Mouse (Mus musculus): ENCODE measurements around the gene Gm21093. TPM values are rescaled to one million over a fixed set of nuclear protein-coding genes. Genes with fewer than 3 reads are reported as not detected.
"Not testable (repeated sequence)": the region's sequence is repeated elsewhere in the genome, so short reads cannot be mapped to it uniquely, and the experiment has no call there.

The Gm21093 gene
- not detected in 2 replicates for polyA plus RNA-seq (2015; fragmentation: Nextera tagmentation; extraction: Ambion mirVana)

DNA sequence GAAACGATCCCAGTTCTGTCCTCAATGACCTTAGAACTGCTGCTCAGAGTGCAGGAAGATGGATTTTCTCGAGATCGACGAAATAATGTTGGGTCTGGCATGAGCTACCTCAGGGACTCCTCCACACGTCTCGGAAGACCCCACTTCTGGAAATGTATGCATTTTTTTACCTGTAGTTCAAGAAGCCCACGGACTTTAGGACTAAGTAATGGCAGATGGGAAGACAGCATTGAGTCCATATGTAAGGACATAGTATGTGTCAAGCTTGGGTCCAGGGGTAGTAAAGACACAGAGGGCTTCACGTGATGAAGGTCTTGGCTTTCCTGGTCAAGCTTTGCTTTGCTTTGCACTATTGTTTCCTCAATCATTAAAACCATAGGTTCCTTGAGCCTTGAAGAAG, at the start of gene Gm21093:
Gene Gm21093 (minus strand): TSS at position 101 of the 400 bp plus-strand sequence.
- not testable (repeated sequence) for H3K27ac ChIP-seq (ENCODE audit: low read length); H3K4me1 ChIP-seq (replicated peaks; ENCODE audit: control insufficient read depth, insufficient read depth, low read length); H3K27me3 ChIP-seq (ENCODE audit: control insufficient read depth, insufficient read depth, low read depth, low read length); ATAC-seq (ENCODE audit: low read depth); H3K36me3 ChIP-seq (ENCODE audit: control insufficient read depth, insufficient read depth, low read length); H3K9me3 ChIP-seq (ENCODE audit: control insufficient read depth, low read length); H3K4me3 ChIP-seq (ENCODE audit: low read length); H3K4me2 ChIP-seq (ENCODE audit: low read depth, low read length); H3K9ac ChIP-seq (ENCODE audit: low read length)
- no CpG with 5 or more reads among the region's 8 CpGs for WGBS

Other genes with a start within 250 kb of the Gm21093 start
- 27.4 and 47.0 TPM in 2 replicates for gene Gm21541, start 131.1 kb downstream of the Gm21093 start, polyA plus RNA-seq (2015; fragmentation: Nextera tagmentation; extraction: Ambion mirVana)
- 1.2 and 1.6 TPM in 2 replicates for gene Gm20878, start 93.2 kb downstream of the Gm21093 start, polyA plus RNA-seq (2015; fragmentation: Nextera tagmentation; extraction: Ambion mirVana)
- gene Fam205a4, start 68.7 kb downstream of the Gm21093 start, polyA plus RNA-seq (2015; fragmentation: Nextera tagmentation; extraction: Ambion mirVana), result 0.10 TPM in 1 of 2 replicates, not detected in the other
- not detected in 2 replicates for gene Gm3893, start 56.5 kb upstream of the Gm21093 start, polyA plus RNA-seq (2015; fragmentation: Nextera tagmentation; extraction: Ambion mirVana)
- 21.7 TPM in 1 of 2 replicates, not detected in the other for gene Gm13304, start 80.1 kb upstream of the Gm21093 start, polyA plus RNA-seq (2015; fragmentation: Nextera tagmentation; extraction: Ambion mirVana)
- 0.65 TPM in 1 of 2 replicates, not detected in the other for gene Gm13306, start 118.7 kb upstream of the Gm21093 start, polyA plus RNA-seq (2015; fragmentation: Nextera tagmentation; extraction: Ambion mirVana)
- 0.21 and 0.80 TPM in 2 replicates for gene Gm13305, start 133.9 kb upstream of the Gm21093 start, polyA plus RNA-seq (2015; fragmentation: Nextera tagmentation; extraction: Ambion mirVana)
- not detected in 2 replicates for gene Gm10600, start 205.9 kb upstream of the Gm21093 start, polyA plus RNA-seq (2015; fragmentation: Nextera tagmentation; extraction: Ambion mirVana)
- 1.0 TPM in 1 of 2 replicates, not detected in the other for gene Ccl21b, start 221.0 kb upstream of the Gm21093 start, polyA plus RNA-seq (2015; fragmentation: Nextera tagmentation; extraction: Ambion mirVana)

Data from lung, embryonic 16.5 days (tissue).